Mouse (Mus musculus): ENCODE measurements at regions not wholly inside any gene's neighbourhood (a gene's known extent, or its start where the extent isn't known, plus 50 kb on each side); places are given as distances from the start of the nearest gene placed in this dataset.

- Histone ChIP-seq H3K4me3 (ENCODE audit: low read depth, low read length) (no peak overlapping the region), H3K36me3 (ENCODE audit: control insufficient read depth, insufficient read depth, low read length) (no peaks in the 10 kb centered on the region), H3K9ac (ENCODE audit: low read length) (no peak overlapping the region), H3K4me1 (ENCODE audit: control insufficient read depth, insufficient read depth, low read length) (no peaks in the 10 kb centered on the region), H3K4me2 (ENCODE audit: low read depth) (no peak overlapping the region), H3K27me3 (ENCODE audit: control insufficient read depth, insufficient read depth, low read length) (no peaks in the 10 kb centered on the region), H3K27ac (ENCODE audit: low read depth, low read length) (no peak overlapping the region), H3K9me3 (ENCODE audit: control insufficient read depth, low read length) (no peaks in the 10 kb centered on the region)
- no peak for ATAC-seq (ENCODE audit: insufficient read depth, low FRiP score, low TSS enrichment)
- 91% methylated on average over 13 of the region's 13 CpGs for WGBS
- no peak for DNase-seq (ENCODE audit: low spot score)
These were observed 260.8 kb downstream of the Actr3 start for GRCm38 (mm10) chr1:125174725-125175124.

DNA sequence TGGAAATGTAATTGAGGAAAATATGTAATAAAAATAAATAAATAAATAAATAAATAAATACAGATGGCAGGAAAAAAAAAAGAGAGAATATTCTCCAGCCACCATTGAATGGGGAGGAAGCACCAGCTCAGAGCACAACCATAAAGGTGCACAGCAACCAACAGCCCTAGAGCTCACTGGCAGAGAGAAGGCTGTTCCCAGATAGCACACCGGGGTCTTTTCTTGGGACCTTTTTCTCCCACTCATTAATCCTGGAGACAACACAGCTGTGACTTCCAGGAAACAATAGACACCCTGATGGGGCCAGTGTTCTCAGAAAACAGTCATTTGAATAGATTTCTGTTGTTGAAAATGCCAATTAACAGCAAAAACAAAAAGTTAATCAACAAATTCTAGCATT, 263.1 kb downstream of the Actr3 start:
- Histone ChIP-seq H3K27ac (ENCODE audit: low read depth, low read length) (no peak overlapping the region), H3K27me3 (ENCODE audit: control insufficient read depth, insufficient read depth, low read length) (no peaks in the 10 kb centered on the region), H3K9me3 (ENCODE audit: control insufficient read depth, low read length) (no peaks in the 10 kb centered on the region), H3K4me3 (ENCODE audit: low read depth, low read length) (no peak overlapping the region), H3K36me3 (ENCODE audit: control insufficient read depth, insufficient read depth, low read length) (no peaks in the 10 kb centered on the region), H3K9ac (ENCODE audit: low read length) (no peak overlapping the region), H3K4me1 (ENCODE audit: control insufficient read depth, insufficient read depth, low read length) (no peaks in the 10 kb centered on the region), H3K4me2 (ENCODE audit: low read depth) (no peak overlapping the region)
- 57% methylated on average over 1 of the region's 1 CpGs for WGBS
- DNase-seq (ENCODE audit: low spot score) = no peak
- no peak for ATAC-seq (ENCODE audit: insufficient read depth, low FRiP score, low TSS enrichment)

DNA sequence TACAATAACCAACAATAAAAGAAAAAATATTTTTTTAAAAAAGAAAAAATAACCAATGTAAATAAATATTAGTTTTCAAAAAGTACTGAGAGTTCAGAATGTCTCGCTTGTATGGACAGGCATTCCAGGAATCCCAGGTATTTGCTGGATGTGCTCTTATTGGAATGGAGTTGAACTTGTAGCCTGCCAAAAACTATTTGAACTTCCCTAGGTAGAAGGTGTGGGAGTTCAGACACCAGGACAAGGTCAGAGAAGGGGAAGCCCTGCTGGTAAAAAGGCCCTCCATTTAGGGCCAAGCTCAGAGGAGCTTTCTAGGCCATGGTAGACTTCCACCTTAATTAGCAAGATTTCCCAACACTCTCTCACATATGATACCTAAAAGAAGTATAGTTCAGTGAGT, 270.3 kb downstream of the Actr3 start:
- DNase-seq (ENCODE audit: low spot score) = no peak
- H3K9ac ChIP-seq (ENCODE audit: low read length) = no peak overlapping the region
- no peaks in the 10 kb centered on the region for H3K9me3 ChIP-seq (ENCODE audit: control insufficient read depth, low read length)
- H3K36me3 ChIP-seq (ENCODE audit: control insufficient read depth, insufficient read depth, low read length) = no peaks in the 10 kb centered on the region
- no peak for ATAC-seq (ENCODE audit: insufficient read depth, low FRiP score, low TSS enrichment)
- H3K4me3 ChIP-seq (ENCODE audit: low read depth, low read length) = no peak overlapping the region
- no peak overlapping the region for H3K27ac ChIP-seq (ENCODE audit: low read depth, low read length)
- H3K4me2 ChIP-seq (ENCODE audit: low read depth) = no peak overlapping the region
- H3K27me3 ChIP-seq (ENCODE audit: control insufficient read depth, insufficient read depth, low read length) = no peaks in the 10 kb centered on the region
- no peaks in the 10 kb centered on the region for H3K4me1 ChIP-seq (ENCODE audit: control insufficient read depth, insufficient read depth, low read length)
- 83% methylated on average over 1 of the region's 1 CpGs for WGBS

GRCm38 (mm10) chr1:125158481-125158880, 277.0 kb downstream of the Actr3 start:
- no peaks in the 10 kb centered on the region for H3K9me3 ChIP-seq (ENCODE audit: control insufficient read depth, low read length)
- H3K9ac ChIP-seq (ENCODE audit: low read length) = no peak overlapping the region
- 70% methylated on average over 4 of the region's 4 CpGs for WGBS
- H3K4me1 ChIP-seq (ENCODE audit: control insufficient read depth, insufficient read depth, low read length) = no peaks in the 10 kb centered on the region
- no peak for DNase-seq (ENCODE audit: low spot score)
- no peaks in the 10 kb centered on the region for H3K36me3 ChIP-seq (ENCODE audit: control insufficient read depth, insufficient read depth, low read length)
- H3K4me2 ChIP-seq (ENCODE audit: low read depth) = no peak overlapping the region
- ATAC-seq (ENCODE audit: insufficient read depth, low FRiP score, low TSS enrichment) = no peak
- no peak overlapping the region for H3K4me3 ChIP-seq (ENCODE audit: low read depth, low read length)
- no peak overlapping the region for H3K27ac ChIP-seq (ENCODE audit: low read depth, low read length)
- no peaks in the 10 kb centered on the region for H3K27me3 ChIP-seq (ENCODE audit: control insufficient read depth, insufficient read depth, low read length)

GRCm38 (mm10) chr1:125156093-125156492, 279.4 kb downstream of the Actr3 start:
- Histone ChIP-seq H3K9me3 (ENCODE audit: control insufficient read depth, low read length) (no peaks in the 10 kb centered on the region), H3K36me3 (ENCODE audit: control insufficient read depth, insufficient read depth, low read length) (no peaks in the 10 kb centered on the region), H3K4me3 (ENCODE audit: low read depth, low read length) (no peak overlapping the region), H3K4me1 (ENCODE audit: control insufficient read depth, insufficient read depth, low read length) (no peaks in the 10 kb centered on the region), H3K9ac (ENCODE audit: low read length) (no peak overlapping the region), H3K4me2 (ENCODE audit: low read depth) (no peak overlapping the region), H3K27ac (ENCODE audit: low read depth, low read length) (no peak overlapping the region), H3K27me3 (ENCODE audit: control insufficient read depth, insufficient read depth, low read length) (no peaks in the 10 kb centered on the region)
- no peak for DNase-seq (ENCODE audit: low spot score)
- ATAC-seq (ENCODE audit: insufficient read depth, low FRiP score, low TSS enrichment) = no peak
- whole genome bisulfite sequencing = 94% methylated on average over 2 of the region's 2 CpGs

- H3K4me3 ChIP-seq (ENCODE audit: low read depth, low read length) = no peak overlapping the region
- H3K36me3 ChIP-seq (ENCODE audit: control insufficient read depth, insufficient read depth, low read length) = no peaks in the 10 kb centered on the region
- H3K4me2 ChIP-seq (ENCODE audit: low read depth) = no peak overlapping the region
- no peak overlapping the region for H3K27ac ChIP-seq (ENCODE audit: low read depth, low read length)
- no peak for ATAC-seq (ENCODE audit: insufficient read depth, low FRiP score, low TSS enrichment)
- H3K9ac ChIP-seq (ENCODE audit: low read length) = no peak overlapping the region
- H3K9me3 ChIP-seq (ENCODE audit: control insufficient read depth, low read length) = no peaks in the 10 kb centered on the region
- DNase-seq (ENCODE audit: low spot score) = no peak
- no peaks in the 10 kb centered on the region for H3K4me1 ChIP-seq (ENCODE audit: control insufficient read depth, insufficient read depth, low read length)
- H3K27me3 ChIP-seq (ENCODE audit: control insufficient read depth, insufficient read depth, low read length) = no peaks in the 10 kb centered on the region
These were observed 285.7 kb downstream of the Actr3 start for GRCm38 (mm10) chr1:125149817-125150216.

- no peaks in the 10 kb centered on the region for H3K36me3 ChIP-seq (ENCODE audit: control insufficient read depth, insufficient read depth, low read length)
- no peak overlapping the region for H3K4me3 ChIP-seq (ENCODE audit: low read depth, low read length)
- H3K9ac ChIP-seq (ENCODE audit: low read length) = no peak overlapping the region
- no peaks in the 10 kb centered on the region for H3K4me1 ChIP-seq (ENCODE audit: control insufficient read depth, insufficient read depth, low read length)
- no peaks in the 10 kb centered on the region for H3K27me3 ChIP-seq (ENCODE audit: control insufficient read depth, insufficient read depth, low read length)
- DNase-seq (ENCODE audit: low spot score) (no peak), ATAC-seq (ENCODE audit: insufficient read depth, low FRiP score, low TSS enrichment) (no peak)
- 70% methylated on average over 3 of the region's 3 CpGs for WGBS
- no peak overlapping the region for H3K27ac ChIP-seq (ENCODE audit: low read depth, low read length)
- H3K9me3 ChIP-seq (ENCODE audit: control insufficient read depth, low read length) = no peaks in the 10 kb centered on the region
- H3K4me2 ChIP-seq (ENCODE audit: low read depth) = no peak overlapping the region
These were observed 311.7 kb downstream of the Actr3 start for GRCm38 (mm10) chr1:125123861-125124260.

DNA sequence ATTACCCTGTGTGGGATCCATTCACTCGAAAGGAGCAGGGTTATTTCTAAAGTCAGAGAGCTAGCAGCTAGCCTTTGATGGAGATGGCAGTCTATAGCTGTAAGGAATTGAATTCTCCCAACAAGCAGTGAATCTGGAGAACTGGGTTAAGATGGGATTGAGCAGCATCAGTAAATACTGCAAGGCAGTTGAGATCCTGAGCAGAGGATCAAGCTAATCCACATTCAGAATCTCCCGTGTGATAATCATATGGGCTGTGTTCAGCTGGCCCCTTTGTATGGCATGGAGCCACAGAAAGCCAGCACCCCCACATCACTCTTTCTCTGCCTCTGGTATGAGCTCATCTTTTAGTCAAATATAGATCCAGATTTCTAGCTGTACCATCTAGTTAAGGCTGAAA, 334.9 kb downstream of the Actr3 start:
- ATAC-seq (ENCODE audit: insufficient read depth, low FRiP score, low TSS enrichment) (no peak), DNase-seq (ENCODE audit: low spot score) (no peak)
- Histone ChIP-seq H3K27me3 (ENCODE audit: control insufficient read depth, insufficient read depth, low read length) (no peaks in the 10 kb centered on the region), H3K4me1 (ENCODE audit: control insufficient read depth, insufficient read depth, low read length) (no peaks in the 10 kb centered on the region), H3K4me2 (ENCODE audit: low read depth) (no peak overlapping the region), H3K36me3 (ENCODE audit: control insufficient read depth, insufficient read depth, low read length) (no peaks in the 10 kb centered on the region), H3K9ac (ENCODE audit: low read length) (no peak overlapping the region), H3K9me3 (ENCODE audit: control insufficient read depth, low read length) (no peaks in the 10 kb centered on the region; the same call in 1 of the 2 replicates), H3K4me3 (ENCODE audit: low read depth, low read length) (no peak overlapping the region), H3K27ac (ENCODE audit: low read depth, low read length) (no peak overlapping the region)
- WGBS = 86% methylated on average over 2 of the region's 2 CpGs

- H3K27ac ChIP-seq (ENCODE audit: low read depth, low read length) = no peak overlapping the region
- no peaks in the 10 kb centered on the region for H3K4me1 ChIP-seq (ENCODE audit: control insufficient read depth, insufficient read depth, low read length)
- no peak overlapping the region for H3K4me2 ChIP-seq (ENCODE audit: low read depth)
- H3K4me3 ChIP-seq (ENCODE audit: low read depth, low read length) = no peak overlapping the region
- no peaks in the 10 kb centered on the region for H3K36me3 ChIP-seq (ENCODE audit: control insufficient read depth, insufficient read depth, low read length)
- DNase-seq (ENCODE audit: low spot score) (no peak), ATAC-seq (ENCODE audit: insufficient read depth, low FRiP score, low TSS enrichment) (no peak)
- H3K27me3 ChIP-seq (ENCODE audit: control insufficient read depth, insufficient read depth, low read length) = no peaks in the 10 kb centered on the region
- WGBS = 86% methylated on average over 4 of the region's 4 CpGs
- H3K9me3 ChIP-seq (ENCODE audit: control insufficient read depth, low read length) = no peaks in the 10 kb centered on the region
- H3K9ac ChIP-seq (ENCODE audit: low read length) = no peak overlapping the region
These were observed 350.6 kb downstream of the Actr3 start for GRCm38 (mm10) chr1:125084906-125085305.

Data from neural tube, embryonic 11.5 days (tissue).